Mouse (Mus musculus) liver, adult 2 months (tissue): ENCODE results near the gene Gm6583.

ENCODE experiments used
- CTCF ChIP-seq: fragments of 200-500 bp; IDR thresholded peaks from 2 replicates; pipeline ENCODE4 v1.5.1; 2011; ENCODE audit warnings: low read depth, low read length, control low read depth
- POLR2A ChIP-seq: fragments of 200-500 bp; IDR thresholded peaks from 2 replicates; pipeline ENCODE4 v1.6.1; 2011; ENCODE audit warnings: low read length, control low read depth; ENCODE audit not compliant: insufficient read depth; ENCODE audit errors: extremely low read depth

DNA sequence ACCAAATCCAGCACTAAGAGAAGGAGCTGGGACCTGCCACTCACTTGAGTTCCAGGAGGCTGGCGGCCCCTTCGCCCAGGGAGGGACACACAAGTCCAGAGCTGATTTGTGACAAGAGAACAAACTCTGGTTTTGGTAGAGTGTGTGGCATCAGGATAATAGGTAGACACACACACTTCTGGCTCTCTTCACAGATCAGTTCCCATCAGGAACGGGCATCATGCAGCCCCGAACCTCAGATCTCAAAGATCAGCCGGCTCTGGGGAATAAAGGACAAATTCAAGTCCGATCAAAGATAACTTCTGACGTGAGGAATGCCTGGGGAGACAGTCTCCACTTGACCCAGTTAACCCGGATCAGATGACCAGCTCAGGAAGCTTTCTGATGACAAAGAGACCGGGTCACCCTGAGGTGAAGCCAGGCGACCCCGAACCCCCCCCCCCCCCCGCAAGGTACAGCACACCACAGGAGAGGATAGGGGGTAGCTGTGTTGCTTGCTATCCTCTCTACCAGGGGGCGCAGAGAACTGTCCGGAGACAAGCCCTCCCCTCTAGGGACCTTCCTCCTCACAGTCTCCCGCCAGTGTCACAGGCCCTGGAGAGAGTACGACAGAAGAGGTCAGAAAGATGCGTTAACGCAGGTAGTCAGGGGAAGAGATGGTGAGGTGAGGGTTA, 38.0 kb upstream of the Gm6583 start:
- TF ChIP-seq POLR2A (no peak), CTCF (no peak)
